Mouse (Mus musculus): Measurements from ENCODE around the gene Ing4. TPM values are rescaled to one million over a fixed set of nuclear protein-coding genes. Genes with fewer than 3 reads are reported as not detected.

Gene Ing4
- polyA plus RNA-seq, 1 experiment: not detected

GRCm38 (mm10) chr6:125090341-125091085 lies 51.0 kb downstream of the Ing4 start:
- H3K27ac ChIP-seq (ENCODE audit: insufficient read depth, low read depth, low read length): peak overlapping the region; percentile 92
- no peak overlapping the region for H3K4me3 ChIP-seq (ENCODE audit: insufficient read depth, low read depth, low read length)
- TF ChIP-seq CTCF (IDR thresholded peaks at IDR 0.05; ENCODE audit: insufficient read depth, low read depth, low read length) (no peak), POLR2A (IDR thresholded peaks at IDR 0.05; ENCODE audit: insufficient read depth, low read depth, low read length) (no peak)
- peaks cover 23% of the 10 kb centered on the region for H3K4me1 ChIP-seq (ENCODE audit: control insufficient read depth, insufficient read depth, low read length)
- 38% methylated on average over 10 of the region's 10 CpGs for WGBS

DNA sequence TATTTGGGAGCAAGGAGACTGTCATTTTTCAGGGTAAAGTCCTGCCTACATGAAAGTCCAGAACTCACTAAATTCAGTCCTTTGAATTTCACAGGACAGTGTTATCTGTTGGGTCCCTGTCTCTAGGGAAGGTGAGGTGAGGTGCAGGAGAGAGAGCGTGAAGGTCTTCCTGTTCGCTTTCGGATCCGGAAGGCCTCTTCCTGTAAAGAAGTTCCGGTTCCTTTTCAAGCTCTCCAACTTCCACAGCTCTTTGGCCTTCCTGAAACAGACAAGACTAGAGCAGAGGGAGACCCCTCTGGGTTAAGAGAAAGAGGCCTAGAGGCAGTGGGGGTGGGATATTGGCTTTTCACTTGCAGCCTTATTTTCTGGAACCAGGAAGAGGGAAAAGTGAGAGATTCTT lies 52.8 kb downstream of the Ing4 start:
- 94% methylated on average over 5 of the region's 5 CpGs for WGBS
- peaks cover 26% of the 10 kb centered on the region for H3K4me1 ChIP-seq (ENCODE audit: control insufficient read depth, insufficient read depth, low read length)
- no peak overlapping the region for H3K27ac ChIP-seq (ENCODE audit: insufficient read depth, low read depth, low read length)
- no peak overlapping the region for H3K4me3 ChIP-seq (ENCODE audit: insufficient read depth, low read depth, low read length)
- TF ChIP-seq POLR2A (IDR thresholded peaks at IDR 0.05; ENCODE audit: insufficient read depth, low read depth, low read length): no peak

DNA sequence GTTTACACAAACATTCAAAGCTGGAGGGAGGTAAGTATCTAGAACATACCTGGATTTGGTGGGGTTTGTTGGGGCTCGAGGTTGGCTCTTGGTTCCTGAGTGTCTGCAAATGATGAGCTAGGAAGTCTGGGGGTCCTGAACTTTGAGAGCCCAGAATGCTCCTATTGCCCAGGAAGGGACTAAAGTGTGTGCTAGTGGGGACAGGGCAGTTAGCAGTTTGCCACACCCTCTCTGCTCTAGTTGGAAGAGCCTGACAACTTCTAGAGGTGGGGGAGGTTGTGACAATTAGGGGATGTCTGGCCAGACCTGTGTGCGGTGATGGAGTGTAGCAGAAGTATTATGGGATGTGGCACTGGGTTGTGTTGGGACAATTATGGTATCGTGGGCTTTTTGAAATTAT lies 55.3 kb downstream of the Ing4 start:
- 40% methylated on average over 3 of the region's 3 CpGs for WGBS
- no peak for TF ChIP-seq CTCF (IDR thresholded peaks at IDR 0.05; ENCODE audit: insufficient read depth, low read depth, low read length)
- TF ChIP-seq POLR2A (IDR thresholded peaks at IDR 0.05; ENCODE audit: insufficient read depth, low read depth, low read length): no peak
- Histone ChIP-seq H3K4me1 (ENCODE audit: control insufficient read depth, insufficient read depth, low read length) (peaks cover 27% of the 10 kb centered on the region), H3K27ac (ENCODE audit: insufficient read depth, low read depth, low read length) (peak overlapping the region; percentile 80; the same call in 1 of the 2 replicates), H3K4me3 (ENCODE audit: insufficient read depth, low read depth, low read length) (no peak overlapping the region)

DNA sequence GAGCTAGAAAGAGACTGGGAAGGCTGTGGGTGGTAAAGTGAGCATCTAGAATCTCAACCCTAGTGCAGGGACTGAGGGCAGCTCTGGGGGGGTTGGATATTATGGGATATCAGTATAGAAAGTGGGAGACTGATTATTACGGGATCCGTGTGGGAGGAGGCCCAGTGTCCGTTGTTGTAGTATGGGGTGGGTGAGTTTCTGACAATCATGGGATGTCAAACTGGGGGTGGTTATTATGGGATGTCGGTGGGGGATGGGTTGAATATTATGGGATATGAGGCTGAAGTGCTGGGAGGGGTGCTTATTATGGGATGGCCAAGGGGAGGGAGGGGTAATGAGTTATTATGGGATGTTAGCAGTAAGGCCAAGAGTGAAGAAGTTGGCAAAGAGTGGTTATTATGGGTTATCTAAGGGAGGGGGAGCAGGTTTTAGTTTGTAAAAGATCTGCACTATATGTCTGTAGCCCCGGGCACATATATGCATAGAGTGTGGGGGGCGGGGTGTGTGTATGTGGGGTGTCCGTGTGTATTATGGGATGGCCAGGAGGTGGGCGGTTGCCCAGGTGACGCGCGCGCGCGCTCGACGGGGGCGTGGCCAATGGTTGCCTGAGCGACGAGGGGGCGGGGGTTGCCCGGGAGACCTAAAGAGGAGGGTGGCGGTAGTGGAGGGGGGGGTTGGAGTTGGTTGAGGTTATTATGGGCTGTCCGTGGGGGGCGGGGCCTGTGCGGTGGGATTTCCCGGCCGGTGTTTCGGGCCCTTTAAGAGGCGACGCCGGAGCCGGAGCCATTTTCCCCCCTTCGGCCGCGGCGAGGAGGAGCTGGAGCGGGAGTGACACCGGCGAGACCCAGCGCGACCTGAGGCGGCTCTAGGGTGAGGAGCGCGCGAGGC lies 56.1 kb downstream of the Ing4 start, which contains the start of gene Chd4:
Gene Chd4 (plus strand): TSS at position 591 of the 888 bp plus-strand sequence.
- Histone ChIP-seq H3K27ac (ENCODE audit: insufficient read depth, low read depth, low read length) (peak within 1 kb of the TSS; percentile 97), H3K4me3 (ENCODE audit: insufficient read depth, low read depth, low read length) (peak within 1 kb of the TSS; percentile 98), H3K4me1 (ENCODE audit: control insufficient read depth, insufficient read depth, low read length) (peaks cover 30% of the 10 kb centered on the region)
- TF ChIP-seq POLR2A (IDR thresholded peaks at IDR 0.05; ENCODE audit: insufficient read depth, low read depth, low read length) (peak; percentile 89), CTCF (IDR thresholded peaks at IDR 0.05; ENCODE audit: insufficient read depth, low read depth, low read length) (no peak)
- under 1% methylated on average over 44 of the region's 45 CpGs for WGBS

DNA sequence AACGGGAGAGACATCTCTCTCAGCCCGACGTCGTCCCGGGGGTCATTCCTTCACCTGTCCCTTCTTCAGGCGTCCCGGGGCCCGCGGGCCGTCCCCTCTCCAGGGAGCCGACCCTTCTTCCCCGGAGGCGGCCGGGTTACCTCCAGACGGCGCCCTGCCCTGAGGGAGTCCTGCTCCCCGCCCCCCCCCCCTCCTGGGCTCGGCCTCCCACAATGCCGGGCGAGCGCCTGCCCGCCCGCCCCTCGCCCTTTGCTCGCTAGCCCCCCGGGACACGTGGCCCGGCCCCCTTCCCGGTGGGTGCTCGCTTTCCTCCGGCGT lies 56.7 kb downstream of the Ing4 start:
- TF ChIP-seq CTCF (IDR thresholded peaks at IDR 0.05; ENCODE audit: insufficient read depth, low read depth, low read length): no peak
- TF ChIP-seq POLR2A (IDR thresholded peaks at IDR 0.05; ENCODE audit: insufficient read depth, low read depth, low read length): no peak
- Histone ChIP-seq H3K4me3 (ENCODE audit: insufficient read depth, low read depth, low read length) (peak overlapping the region; percentile 98), H3K4me1 (ENCODE audit: control insufficient read depth, insufficient read depth, low read length) (peaks cover 31% of the 10 kb centered on the region), H3K27ac (ENCODE audit: insufficient read depth, low read depth, low read length) (peak overlapping the region; percentile 97)
- 1% methylated on average over 30 of the region's 32 CpGs for WGBS

GRCm38 (mm10) chr6:125096597-125097345 lies 57.2 kb downstream of the Ing4 start:
- under 1% methylated on average over 44 of the region's 44 CpGs for WGBS
- TF ChIP-seq POLR2A (IDR thresholded peaks at IDR 0.05; ENCODE audit: insufficient read depth, low read depth, low read length) (no peak), CTCF (IDR thresholded peaks at IDR 0.05; ENCODE audit: insufficient read depth, low read depth, low read length) (no peak)
- Histone ChIP-seq H3K4me1 (ENCODE audit: control insufficient read depth, insufficient read depth, low read length) (peaks cover 27% of the 10 kb centered on the region), H3K4me3 (ENCODE audit: insufficient read depth, low read depth, low read length) (peak overlapping the region; percentile 98), H3K27ac (ENCODE audit: insufficient read depth, low read depth, low read length) (peak overlapping the region; percentile 60)

DNA sequence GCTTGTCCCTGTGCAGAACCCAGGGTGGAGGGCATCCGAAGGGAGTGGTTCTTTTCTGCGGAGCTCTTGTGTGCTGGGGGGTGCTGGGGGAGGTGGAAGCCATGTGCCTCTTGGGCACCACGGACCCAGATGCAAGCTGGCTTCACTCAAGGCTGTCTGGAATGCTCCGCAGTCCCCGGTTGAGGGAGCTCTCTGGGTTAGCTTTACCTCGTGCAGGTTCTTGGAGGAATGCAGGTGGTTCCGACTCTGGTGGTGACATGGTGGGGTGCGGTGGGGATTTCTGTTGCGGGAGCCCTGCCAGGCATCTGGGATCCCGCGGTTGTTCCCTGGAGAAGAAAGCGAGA lies 57.8 kb downstream of the Ing4 start:
- Histone ChIP-seq H3K27ac (ENCODE audit: insufficient read depth, low read depth, low read length) (peak overlapping the region; percentile 60), H3K4me1 (ENCODE audit: control insufficient read depth, insufficient read depth, low read length) (peaks cover 27% of the 10 kb centered on the region), H3K4me3 (ENCODE audit: insufficient read depth, low read depth, low read length) (peak overlapping the region; percentile 98)
- WGBS: 0% methylated on average over 12 of the region's 12 CpGs
- no peak for TF ChIP-seq POLR2A (IDR thresholded peaks at IDR 0.05; ENCODE audit: insufficient read depth, low read depth, low read length)
- TF ChIP-seq CTCF (IDR thresholded peaks at IDR 0.05; ENCODE audit: insufficient read depth, low read depth, low read length): no peak

GRCm38 (mm10) chr6:125097951-125098350 lies 58.4 kb downstream of the Ing4 start:
- no peak overlapping the region for H3K27ac ChIP-seq (ENCODE audit: insufficient read depth, low read depth, low read length)
- 11% methylated on average over 8 of the region's 8 CpGs for WGBS
- H3K4me3 ChIP-seq (ENCODE audit: insufficient read depth, low read depth, low read length): peak overlapping the region; percentile 98; the same call in 1 of the 2 replicates
- TF ChIP-seq CTCF (IDR thresholded peaks at IDR 0.05; ENCODE audit: insufficient read depth, low read depth, low read length) (no peak), POLR2A (IDR thresholded peaks at IDR 0.05; ENCODE audit: insufficient read depth, low read depth, low read length) (no peak)
- H3K4me1 ChIP-seq (ENCODE audit: control insufficient read depth, insufficient read depth, low read length): peaks cover 27% of the 10 kb centered on the region

Measured in olfactory bulb, adult 2 months (tissue).